Mouse (Mus musculus): ENCODE measurements around the gene Gm16368. TPM values are rescaled to one million over a fixed set of nuclear protein-coding genes. Genes with fewer than 3 reads are reported as not detected.
"Not testable (repeated sequence)": the region's sequence is repeated elsewhere in the genome, so short reads cannot be mapped to it uniquely, and the experiment has no call there.

Gene Gm16368
- not detected in 2 replicates for polyA plus RNA-seq (2015; fragmentation: Nextera tagmentation; extraction: Ambion mirVana)

- H3K36me3 ChIP-seq (ENCODE audit: control insufficient read depth, insufficient read depth, low read length); H3K4me2 ChIP-seq (replicated peaks; ENCODE audit: low read depth); DNase-seq (ENCODE audit: low spot score); H3K9me3 ChIP-seq (ENCODE audit: control insufficient read depth, low read length); H3K4me3 ChIP-seq (ENCODE audit: low read depth, low read length); H3K27me3 ChIP-seq (ENCODE audit: control insufficient read depth, insufficient read depth, low read length); H3K4me1 ChIP-seq (replicated peaks; ENCODE audit: control insufficient read depth, insufficient read depth); H3K9ac ChIP-seq (ENCODE audit: low read length); H3K27ac ChIP-seq (replicated peaks); ATAC-seq (ENCODE audit: low FRiP score, low TSS enrichment): not testable (repeated sequence)
- WGBS = 86% methylated on average over 1 of the region's 1 CpGs
These were observed at the start of gene Gm16368 for GRCm38 (mm10) chr12:88083397-88083796. TSS of gene Gm16368 (plus strand) at chr12:88083697.

DNA sequence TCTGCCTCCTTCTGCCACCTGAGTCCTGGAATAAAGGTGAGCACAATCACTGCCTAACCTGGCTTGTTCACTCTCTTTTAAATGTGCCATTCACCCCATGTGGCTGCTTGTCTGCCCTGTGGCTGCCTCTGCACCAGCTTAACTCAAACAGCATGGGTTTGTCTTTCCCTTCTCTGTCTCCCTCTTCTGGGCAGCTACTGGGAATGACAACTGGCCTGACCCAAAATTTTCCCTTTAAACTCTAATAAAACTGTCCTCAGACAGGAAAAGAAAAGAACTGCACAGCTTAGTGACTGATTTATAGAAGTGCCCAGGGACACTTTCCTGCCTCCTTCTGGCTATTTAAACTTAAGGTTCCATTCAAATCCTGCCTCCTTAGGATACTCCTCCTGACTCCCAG lies 44.4 kb upstream of the Gm16368 start:
- not testable (repeated sequence) for H3K9me3 ChIP-seq (ENCODE audit: control insufficient read depth, low read length); DNase-seq (ENCODE audit: low spot score); H3K27me3 ChIP-seq (ENCODE audit: control insufficient read depth, insufficient read depth, low read length); H3K4me3 ChIP-seq (ENCODE audit: low read depth, low read length); H3K4me2 ChIP-seq (replicated peaks; ENCODE audit: low read depth); H3K4me1 ChIP-seq (replicated peaks; ENCODE audit: control insufficient read depth, insufficient read depth); ATAC-seq (ENCODE audit: low FRiP score, low TSS enrichment); H3K36me3 ChIP-seq (ENCODE audit: control insufficient read depth, insufficient read depth, low read length); H3K9ac ChIP-seq (ENCODE audit: low read length); H3K27ac ChIP-seq (replicated peaks)
- TF ChIP-seq CTCF (IDR thresholded peaks at IDR 0.05; ENCODE audit: low read depth) = peak; percentile 58

DNA sequence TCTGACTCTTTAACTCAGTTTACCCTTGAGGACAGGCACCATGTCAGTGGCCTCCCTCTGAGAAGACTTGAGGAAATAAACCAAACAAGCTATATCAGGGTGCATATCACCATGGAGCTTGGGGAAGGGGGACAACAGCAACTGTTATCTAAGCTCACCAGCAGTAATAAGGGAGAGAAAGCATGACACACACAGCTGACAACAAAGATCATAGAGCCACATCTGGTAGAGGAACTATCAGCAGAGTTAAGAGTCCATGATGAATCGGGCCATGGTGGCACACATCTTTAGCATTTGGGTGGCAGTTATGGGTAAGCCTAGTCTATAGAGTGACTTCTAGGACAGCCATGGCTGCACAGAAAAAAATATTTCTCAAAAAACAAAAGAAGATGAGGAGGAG lies 43.8 kb upstream of the Gm16368 start:
- H3K4me1 ChIP-seq (replicated peaks; ENCODE audit: control insufficient read depth, insufficient read depth); H3K4me2 ChIP-seq (replicated peaks; ENCODE audit: low read depth); H3K36me3 ChIP-seq (ENCODE audit: control insufficient read depth, insufficient read depth, low read length); H3K9ac ChIP-seq (ENCODE audit: low read length); H3K27ac ChIP-seq (replicated peaks); H3K4me3 ChIP-seq (ENCODE audit: low read depth, low read length); ATAC-seq (ENCODE audit: low FRiP score, low TSS enrichment); H3K9me3 ChIP-seq (ENCODE audit: control insufficient read depth, low read length); H3K27me3 ChIP-seq (ENCODE audit: control insufficient read depth, insufficient read depth, low read length); DNase-seq (ENCODE audit: low spot score): not testable (repeated sequence)
- 76% methylated on average over 1 of the region's 1 CpGs for WGBS

GRCm38 (mm10) chr12:88045226-88045625 lies 38.3 kb upstream of the Gm16368 start:
- H3K9ac ChIP-seq (ENCODE audit: low read length); H3K9me3 ChIP-seq (ENCODE audit: control insufficient read depth, low read length); H3K36me3 ChIP-seq (ENCODE audit: control insufficient read depth, insufficient read depth, low read length); H3K4me2 ChIP-seq (replicated peaks; ENCODE audit: low read depth); H3K4me1 ChIP-seq (replicated peaks; ENCODE audit: control insufficient read depth, insufficient read depth); H3K4me3 ChIP-seq (ENCODE audit: low read depth, low read length); H3K27me3 ChIP-seq (ENCODE audit: control insufficient read depth, insufficient read depth, low read length); DNase-seq (ENCODE audit: low spot score); ATAC-seq (ENCODE audit: low FRiP score, low TSS enrichment); H3K27ac ChIP-seq (replicated peaks): not testable (repeated sequence)
- 55% methylated on average over 1 of the region's 1 CpGs for WGBS

Other genes starting within 250 kb of the Gm16368 start
- not detected in 2 replicates for gene Gm2001, start 241.4 kb upstream of the Gm16368 start, polyA plus RNA-seq (2015; fragmentation: Nextera tagmentation; extraction: Ambion mirVana)
- not detected in 2 replicates for gene Gm2016, start 209.6 kb upstream of the Gm16368 start, polyA plus RNA-seq (2015; fragmentation: Nextera tagmentation; extraction: Ambion mirVana)
- not detected in 2 replicates for gene Gm2022, start 188.3 kb upstream of the Gm16368 start, polyA plus RNA-seq (2015; fragmentation: Nextera tagmentation; extraction: Ambion mirVana)
- gene Gm2035, start 163.8 kb upstream of the Gm16368 start, polyA plus RNA-seq (2015; fragmentation: Nextera tagmentation; extraction: Ambion mirVana) = not detected in 2 replicates
- gene Gm2042, start 129.6 kb upstream of the Gm16368 start, polyA plus RNA-seq (2015; fragmentation: Nextera tagmentation; extraction: Ambion mirVana) = not detected in 2 replicates
- not detected in 2 replicates for gene Gm2075, start 71.8 kb upstream of the Gm16368 start, polyA plus RNA-seq (2015; fragmentation: Nextera tagmentation; extraction: Ambion mirVana)
- gene Gm6803, start 64.9 kb upstream of the Gm16368 start, polyA plus RNA-seq (2015; fragmentation: Nextera tagmentation; extraction: Ambion mirVana) = not detected in 2 replicates
- gene Gm2056, start 56.7 kb upstream of the Gm16368 start, polyA plus RNA-seq (2015; fragmentation: Nextera tagmentation; extraction: Ambion mirVana) = not detected in 2 replicates
- gene Gm10436, start 98.4 kb downstream of the Gm16368 start, polyA plus RNA-seq (2015; fragmentation: Nextera tagmentation; extraction: Ambion mirVana) = not detected in 2 replicates
- not detected in 2 replicates for gene Gm8332, start 166.4 kb downstream of the Gm16368 start, polyA plus RNA-seq (2015; fragmentation: Nextera tagmentation; extraction: Ambion mirVana)
- 0.06 TPM in 1 of 2 replicates, not detected in the other for gene Gm5662, start 190.8 kb downstream of the Gm16368 start, polyA plus RNA-seq (2015; fragmentation: Nextera tagmentation; extraction: Ambion mirVana)
- gene Gm5039, start 240.3 kb downstream of the Gm16368 start, polyA plus RNA-seq (2015; fragmentation: Nextera tagmentation; extraction: Ambion mirVana) = not detected in 2 replicates

Data from stomach, postnatal 0 days (tissue).